Mouse (Mus musculus) CD4-positive, CD25-positive, alpha-beta regulatory T cell, adult 4 months (primary cell): ENCODE data around the gene Hist1h2af. TPM values are rescaled to one million over a fixed set of nuclear protein-coding genes. Genes with fewer than 3 reads are reported as not detected.
"Not testable (repeated sequence)": the region's sequence is repeated elsewhere in the genome, so short reads cannot be mapped to it uniquely, and the experiment has no call there.

ENCODE experiments used
- ATAC-seq: one replicate; pipeline ENCODE4 v1.8.0; 2017
- polyA plus RNA-seq, 2 experiments: library from polyadenylated mRNA; unstranded; fragments of 100-300 nt; shearing (Covaris generic); gene quantifications; one replicate each; pipeline ENCODE4 v1.2.1; 2017

The Hist1h2af gene
- polyA plus RNA-seq, 2 experiments from 2014 or later, result 2.7 TPM; not detected in 1

GRCm38 (mm10) chr13:23535137-23536075 is 1.7 kb downstream of the Hist1h2af start, which contains the start of gene Hist1h3g:
TSS of gene Hist1h3g (plus strand) at chr13:23535422.
- ATAC-seq, result peak; percentile 59

GRCm38 (mm10) chr13:23536076-23536822 is 2.5 kb downstream of the Hist1h2af start:
- ATAC-seq, result no peak

- ATAC-seq, result no peak
Observed at GRCm38 (mm10) chr13:23537006-23537710, 3.5 kb downstream of the Hist1h2af start.

GRCm38 (mm10) chr13:23538249-23538648 is 4.5 kb downstream of the Hist1h2af start:
- no peak for ATAC-seq

- ATAC-seq, result not testable (repeated sequence)
Observed at GRCm38 (mm10) chr13:23539821-23540220, 6.1 kb downstream of the Hist1h2af start.

GRCm38 (mm10) chr13:23541497-23541896 is 7.8 kb downstream of the Hist1h2af start:
- no peak for ATAC-seq

GRCm38 (mm10) chr13:23542225-23542980 is 8.7 kb downstream of the Hist1h2af start:
- ATAC-seq, result not testable (repeated sequence)

- ATAC-seq, result peak; percentile 89
Observed at GRCm38 (mm10) chr13:23542999-23543607, 9.4 kb downstream of the Hist1h2af start, which contains the start of gene Hist1h2bh. TSS of gene Hist1h2bh (minus strand) at chr13:23543392.

GRCm38 (mm10) chr13:23543965-23544786 is 10.5 kb downstream of the Hist1h2af start, which contains the start of gene Hist1h3f:
TSS of gene Hist1h3f (plus strand) at chr13:23544052.
- ATAC-seq, result peak; percentile 82

- peak; percentile 2 for ATAC-seq
Observed at GRCm38 (mm10) chr13:23544787-23545120, 11.0 kb downstream of the Hist1h2af start.

- no peak for ATAC-seq
Observed at GRCm38 (mm10) chr13:23546694-23547093, 13.0 kb downstream of the Hist1h2af start.

GRCm38 (mm10) chr13:23550761-23551145 is 17.0 kb downstream of the Hist1h2af start:
- ATAC-seq, result no peak

- ATAC-seq, result peak; percentile 73
Observed at GRCm38 (mm10) chr13:23551146-23551834, 17.6 kb downstream of the Hist1h2af start, which contains the start of gene Hist1h4f. TSS of gene Hist1h4f (minus strand) at chr13:23551648.

- no peak for ATAC-seq
Observed at GRCm38 (mm10) chr13:23551931-23552914, 18.5 kb downstream of the Hist1h2af start.

- no peak for ATAC-seq
Observed at GRCm38 (mm10) chr13:23552962-23553361, 19.3 kb downstream of the Hist1h2af start, which contains the start of gene Hist1h1d. TSS of gene Hist1h1d (plus strand) at chr13:23553262.

GRCm38 (mm10) chr13:23554393-23554792 is 20.7 kb downstream of the Hist1h2af start:
- no peak for ATAC-seq

GRCm38 (mm10) chr13:23554925-23555838 is 21.5 kb downstream of the Hist1h2af start:
- ATAC-seq, result peak; percentile 66
